Mouse (Mus musculus): Measurements from ENCODE around the gene Serinc2. TPM values are rescaled to one million over a fixed set of nuclear protein-coding genes. Genes with fewer than 3 reads are reported as not detected.

Serinc2 gene
- polyA plus RNA-seq, 1 experiment from 2014 or later = 6.8 TPM

GRCm38 (mm10) chr4:130304746-130305145 lies 25.7 kb upstream of the Serinc2 start:
- Histone ChIP-seq H3K9me3 (ENCODE audit: control insufficient read depth, low read length) (no peaks in the 10 kb centered on the region), H3K9ac (ENCODE audit: low read depth, low read length) (no peak overlapping the region), H3K36me3 (ENCODE audit: control insufficient read depth, insufficient read depth, low read length) (no peaks in the 10 kb centered on the region), H3K27ac (ENCODE audit: low read depth, low read length) (no peak overlapping the region), H3K4me3 (ENCODE audit: low read depth, low read length) (no peak overlapping the region), H3K4me1 (replicated peaks; ENCODE audit: control insufficient read depth, insufficient read depth, low read length) (peaks cover 23% of the 10 kb centered on the region), H3K4me2 (no peak overlapping the region), H3K27me3 (replicated peaks; ENCODE audit: control insufficient read depth, insufficient read depth, low read length) (peaks cover 36% of the 10 kb centered on the region)
- no peak for DNase-seq (ENCODE audit: low spot score)
- 34% methylated on average over 3 of the region's 3 CpGs for WGBS
- no peak for ATAC-seq (replicated peaks; ENCODE audit: low FRiP score)

- Histone ChIP-seq H3K27me3 (replicated peaks; ENCODE audit: control insufficient read depth, insufficient read depth, low read length) (peaks cover 13% of the 10 kb centered on the region), H3K9me3 (ENCODE audit: control insufficient read depth, low read length) (no peaks in the 10 kb centered on the region), H3K9ac (ENCODE audit: low read depth, low read length) (no peak overlapping the region), H3K27ac (ENCODE audit: low read depth, low read length) (no peak overlapping the region), H3K4me1 (replicated peaks; ENCODE audit: control insufficient read depth, insufficient read depth, low read length) (peaks cover 13% of the 10 kb centered on the region), H3K36me3 (ENCODE audit: control insufficient read depth, insufficient read depth, low read length) (no peaks in the 10 kb centered on the region), H3K4me2 (peak overlapping the region; percentile 34), H3K4me3 (ENCODE audit: low read depth, low read length) (no peak overlapping the region)
- no peak for DNase-seq (ENCODE audit: low spot score)
- WGBS = 46% methylated on average over 12 of the region's 12 CpGs
- peak; percentile 77 for ATAC-seq (replicated peaks; ENCODE audit: low FRiP score)
These were observed 23.4 kb upstream of the Serinc2 start for GRCm38 (mm10) chr4:130302285-130302870.

- no peak overlapping the region for H3K4me2 ChIP-seq
- ATAC-seq (replicated peaks; ENCODE audit: low FRiP score) (no peak), DNase-seq (ENCODE audit: low spot score) (no peak)
- no peaks in the 10 kb centered on the region for H3K9me3 ChIP-seq (ENCODE audit: control insufficient read depth, low read length)
- peaks cover 31% of the 10 kb centered on the region for H3K4me1 ChIP-seq (replicated peaks; ENCODE audit: control insufficient read depth, insufficient read depth, low read length)
- no peaks in the 10 kb centered on the region; the same call in 1 of the 2 replicates for H3K27me3 ChIP-seq (replicated peaks; ENCODE audit: control insufficient read depth, insufficient read depth, low read length)
- H3K9ac ChIP-seq (ENCODE audit: low read depth, low read length) = no peak overlapping the region; the same call in 1 of the 2 replicates
- WGBS = 70% methylated on average over 8 of the region's 8 CpGs
- H3K36me3 ChIP-seq (ENCODE audit: control insufficient read depth, insufficient read depth, low read length) = no peaks in the 10 kb centered on the region
- no peak overlapping the region for H3K27ac ChIP-seq (ENCODE audit: low read depth, low read length)
- H3K4me3 ChIP-seq (ENCODE audit: low read depth, low read length) = no peak overlapping the region
These were observed 20.6 kb upstream of the Serinc2 start for GRCm38 (mm10) chr4:130299629-130300018.

DNA sequence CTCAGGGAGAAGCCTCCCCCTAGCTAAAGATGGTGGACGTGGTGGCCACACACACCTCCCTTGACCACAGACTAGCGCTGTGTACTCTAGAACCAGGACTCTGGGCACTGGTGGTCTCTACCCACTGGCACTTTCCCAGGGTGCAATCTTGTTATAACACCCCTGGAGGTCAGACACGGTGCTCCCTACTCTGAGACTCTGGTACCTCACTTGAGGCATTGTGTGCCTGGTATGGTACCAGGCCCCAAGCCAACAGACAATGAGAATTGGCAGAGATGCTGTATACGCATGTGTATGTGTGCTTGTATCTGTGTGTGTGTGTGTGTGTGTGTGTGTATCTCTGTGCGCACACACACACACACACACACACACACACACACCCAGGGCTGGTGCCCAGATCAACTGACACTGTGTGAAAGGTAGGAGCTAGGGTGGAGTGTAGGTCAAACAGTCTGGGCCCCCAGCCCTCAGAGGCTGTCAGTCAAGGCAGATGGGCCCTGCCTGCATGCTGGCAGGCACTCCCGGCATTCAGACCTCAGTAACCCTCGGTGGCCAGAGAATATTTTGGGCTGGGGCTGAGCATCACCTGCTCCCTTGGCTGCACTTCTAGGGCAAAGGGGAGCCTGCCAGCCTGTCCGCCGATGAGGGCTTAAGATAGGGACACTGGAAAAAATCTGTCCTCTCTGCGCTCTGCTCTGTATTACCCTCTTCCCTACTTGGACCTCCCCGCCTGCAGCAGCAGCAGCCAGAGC lies 20.0 kb upstream of the Serinc2 start:
- no peak overlapping the region for H3K4me3 ChIP-seq (ENCODE audit: low read depth, low read length)
- no peak overlapping the region for H3K9ac ChIP-seq (ENCODE audit: low read depth, low read length)
- peak overlapping the region; percentile 48 for H3K27ac ChIP-seq (ENCODE audit: low read depth, low read length)
- DNase-seq (ENCODE audit: low spot score) = no peak
- no peak for ATAC-seq (replicated peaks; ENCODE audit: low FRiP score)
- H3K4me1 ChIP-seq (replicated peaks; ENCODE audit: control insufficient read depth, insufficient read depth, low read length) = peaks cover 34% of the 10 kb centered on the region
- H3K36me3 ChIP-seq (ENCODE audit: control insufficient read depth, insufficient read depth, low read length) = no peaks in the 10 kb centered on the region
- WGBS = 72% methylated on average over 11 of the region's 11 CpGs
- H3K4me2 ChIP-seq = no peak overlapping the region
- no peaks in the 10 kb centered on the region for H3K9me3 ChIP-seq (ENCODE audit: control insufficient read depth, low read length)
- no peaks in the 10 kb centered on the region for H3K27me3 ChIP-seq (replicated peaks; ENCODE audit: control insufficient read depth, insufficient read depth, low read length)

DNA sequence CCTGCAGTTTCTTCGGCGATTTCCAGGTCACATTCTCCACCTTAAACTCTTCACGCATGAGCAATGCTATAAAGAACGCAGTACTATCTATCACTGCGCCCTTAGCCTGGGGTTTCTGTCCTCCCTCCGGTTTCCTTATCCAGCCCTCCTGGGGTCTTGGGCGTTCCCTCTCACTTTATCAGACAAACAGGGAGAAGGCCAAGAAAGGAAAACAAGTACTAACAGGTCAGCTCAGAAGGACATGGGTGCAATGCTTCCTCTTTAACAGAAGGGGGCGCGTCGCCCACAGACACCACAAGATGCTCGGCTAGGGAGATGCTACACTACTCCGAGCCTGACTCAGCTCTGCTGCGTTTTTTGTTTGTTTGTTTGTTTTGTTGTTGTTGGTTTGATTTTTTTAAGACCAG lies 18.1 kb upstream of the Serinc2 start:
- 0 out of 2 replicates have a peak, but pooled peaks cover 2% of the 10 kb centered on the region for H3K27me3 ChIP-seq (replicated peaks; ENCODE audit: control insufficient read depth, insufficient read depth, low read length)
- DNase-seq (ENCODE audit: low spot score) = peak; percentile 57
- no peaks in the 10 kb centered on the region for H3K9me3 ChIP-seq (ENCODE audit: control insufficient read depth, low read length)
- H3K27ac ChIP-seq (ENCODE audit: low read depth, low read length) = peak overlapping the region; percentile 97
- 14% methylated on average over 13 of the region's 13 CpGs for WGBS
- H3K4me1 ChIP-seq (replicated peaks; ENCODE audit: control insufficient read depth, insufficient read depth, low read length) = peaks cover 26% of the 10 kb centered on the region
- no peak overlapping the region for H3K4me3 ChIP-seq (ENCODE audit: low read depth, low read length)
- peak overlapping the region; percentile 60 for H3K4me2 ChIP-seq
- peak overlapping the region; percentile 38 for H3K9ac ChIP-seq (ENCODE audit: low read depth, low read length)
- ATAC-seq (replicated peaks; ENCODE audit: low FRiP score) = peak; percentile 89
- no peaks in the 10 kb centered on the region for H3K36me3 ChIP-seq (ENCODE audit: control insufficient read depth, insufficient read depth, low read length)

DNA sequence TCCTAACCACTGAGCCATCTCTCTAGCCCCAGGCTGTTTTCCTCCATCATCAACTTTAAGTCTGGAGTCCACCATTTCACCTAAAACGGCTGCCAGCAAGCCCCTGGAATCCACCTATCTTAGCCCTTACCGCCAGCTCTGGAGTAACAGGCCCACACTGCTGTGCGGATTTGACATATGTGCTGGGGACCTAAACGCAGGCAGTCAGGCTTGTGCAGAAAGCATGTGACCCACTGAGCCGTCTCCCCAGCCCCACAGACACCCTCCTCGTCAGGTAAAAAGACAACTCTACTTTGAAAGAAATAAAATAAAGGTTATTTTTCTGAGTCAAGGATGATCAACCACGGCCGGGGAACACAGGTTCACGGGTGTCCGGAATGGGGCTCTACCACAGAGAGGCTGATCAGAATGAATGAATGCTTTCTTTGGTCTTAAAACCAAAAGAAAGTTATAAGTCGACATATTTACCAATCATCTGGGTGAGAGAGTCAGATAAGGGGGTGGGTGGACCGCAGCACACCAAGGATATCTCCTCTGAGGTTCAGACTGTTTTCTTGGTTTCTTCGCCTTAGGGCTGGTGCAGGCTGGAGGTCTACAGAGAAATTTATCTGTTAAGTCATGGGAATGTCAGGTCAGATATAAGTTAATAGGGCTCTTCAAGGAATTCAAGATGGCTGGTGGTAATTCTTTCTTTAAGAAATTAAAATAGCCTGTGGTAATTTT lies 17.4 kb upstream of the Serinc2 start:
- WGBS = 55% methylated on average over 13 of the region's 13 CpGs
- Histone ChIP-seq H3K27ac (ENCODE audit: low read depth, low read length) (peak overlapping the region; percentile 97), H3K4me1 (replicated peaks; ENCODE audit: control insufficient read depth, insufficient read depth, low read length) (peaks cover 24% of the 10 kb centered on the region), H3K4me3 (ENCODE audit: low read depth, low read length) (no peak overlapping the region), H3K4me2 (peak overlapping the region; percentile 60), H3K9me3 (ENCODE audit: control insufficient read depth, low read length) (no peaks in the 10 kb centered on the region), H3K36me3 (ENCODE audit: control insufficient read depth, insufficient read depth, low read length) (no peaks in the 10 kb centered on the region), H3K27me3 (replicated peaks; ENCODE audit: control insufficient read depth, insufficient read depth, low read length) (0 out of 2 replicates have a peak, but pooled peaks cover 2% of the 10 kb centered on the region), H3K9ac (ENCODE audit: low read depth, low read length) (peak overlapping the region; percentile 61)
- peak; percentile 83 for ATAC-seq (replicated peaks; ENCODE audit: low FRiP score)
- DNase-seq (ENCODE audit: low spot score) = no peak

DNA sequence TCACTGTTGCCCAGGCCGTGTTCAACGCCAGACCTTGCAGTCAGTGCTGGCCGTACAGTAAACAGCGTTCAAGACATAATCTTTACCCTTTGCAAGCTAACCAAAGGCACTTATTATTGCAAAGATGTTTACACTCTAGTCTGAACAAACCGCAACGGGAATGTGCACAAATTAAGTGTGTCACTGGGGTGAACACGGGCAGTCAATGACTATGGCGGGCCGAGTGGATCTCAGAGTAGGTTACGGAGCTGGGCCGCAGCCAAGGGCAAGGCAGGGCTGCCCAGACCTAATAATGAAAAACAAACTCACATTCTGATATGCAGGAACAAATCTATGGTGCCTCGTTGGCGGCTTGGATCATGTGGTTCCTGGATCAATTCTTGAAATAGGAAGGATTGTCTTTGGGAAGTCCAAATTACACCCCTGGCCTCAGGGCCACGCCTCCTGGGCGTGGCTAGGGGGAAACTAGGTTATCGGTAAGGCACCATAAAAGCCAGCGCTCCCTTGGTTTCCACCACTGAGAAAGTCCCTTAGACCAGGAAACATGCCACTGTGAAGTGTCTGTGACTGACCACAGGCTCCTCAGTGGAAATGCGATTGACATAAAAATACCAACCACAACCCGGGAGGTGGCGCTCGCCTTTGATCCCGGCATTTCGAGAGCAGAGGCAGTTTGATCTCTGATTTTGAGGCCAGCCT lies 16.2 kb upstream of the Serinc2 start:
- 47% methylated on average over 23 of the region's 23 CpGs for WGBS
- Histone ChIP-seq H3K4me3 (ENCODE audit: low read depth, low read length) (peak overlapping the region; percentile 31; the same call in 1 of the 2 replicates), H3K9me3 (ENCODE audit: control insufficient read depth, low read length) (no peaks in the 10 kb centered on the region), H3K36me3 (ENCODE audit: control insufficient read depth, insufficient read depth, low read length) (no peaks in the 10 kb centered on the region), H3K27me3 (replicated peaks; ENCODE audit: control insufficient read depth, insufficient read depth, low read length) (peaks cover 4% of the 10 kb centered on the region; the same call in 1 of the 2 replicates), H3K4me1 (replicated peaks; ENCODE audit: control insufficient read depth, insufficient read depth, low read length) (peaks cover 24% of the 10 kb centered on the region), H3K4me2 (peak overlapping the region; percentile 60), H3K27ac (ENCODE audit: low read depth, low read length) (peak overlapping the region; percentile 97), H3K9ac (ENCODE audit: low read depth, low read length) (peak overlapping the region; percentile 61; the same call in 1 of the 2 replicates)
- DNase-seq (ENCODE audit: low spot score) = no peak
- peak; percentile 42 for ATAC-seq (replicated peaks; ENCODE audit: low FRiP score)

GRCm38 (mm10) chr4:130294513-130294912 lies 15.5 kb upstream of the Serinc2 start:
- Histone ChIP-seq H3K27me3 (replicated peaks; ENCODE audit: control insufficient read depth, insufficient read depth, low read length) (peaks cover 4% of the 10 kb centered on the region; the same call in 1 of the 2 replicates), H3K9ac (ENCODE audit: low read depth, low read length) (no peak overlapping the region; the same call in 1 of the 2 replicates), H3K4me3 (ENCODE audit: low read depth, low read length) (no peak overlapping the region), H3K4me1 (replicated peaks; ENCODE audit: control insufficient read depth, insufficient read depth, low read length) (peaks cover 24% of the 10 kb centered on the region), H3K9me3 (ENCODE audit: control insufficient read depth, low read length) (no peaks in the 10 kb centered on the region), H3K27ac (ENCODE audit: low read depth, low read length) (peak overlapping the region; percentile 97), H3K36me3 (ENCODE audit: control insufficient read depth, insufficient read depth, low read length) (no peaks in the 10 kb centered on the region), H3K4me2 (no peak overlapping the region)
- ATAC-seq (replicated peaks; ENCODE audit: low FRiP score) (no peak), DNase-seq (ENCODE audit: low spot score) (no peak)
- 63% methylated on average over 8 of the region's 8 CpGs for WGBS
